ENCODE assay signal across 15 mouse cellular contexts in the genomic region with DNA sequence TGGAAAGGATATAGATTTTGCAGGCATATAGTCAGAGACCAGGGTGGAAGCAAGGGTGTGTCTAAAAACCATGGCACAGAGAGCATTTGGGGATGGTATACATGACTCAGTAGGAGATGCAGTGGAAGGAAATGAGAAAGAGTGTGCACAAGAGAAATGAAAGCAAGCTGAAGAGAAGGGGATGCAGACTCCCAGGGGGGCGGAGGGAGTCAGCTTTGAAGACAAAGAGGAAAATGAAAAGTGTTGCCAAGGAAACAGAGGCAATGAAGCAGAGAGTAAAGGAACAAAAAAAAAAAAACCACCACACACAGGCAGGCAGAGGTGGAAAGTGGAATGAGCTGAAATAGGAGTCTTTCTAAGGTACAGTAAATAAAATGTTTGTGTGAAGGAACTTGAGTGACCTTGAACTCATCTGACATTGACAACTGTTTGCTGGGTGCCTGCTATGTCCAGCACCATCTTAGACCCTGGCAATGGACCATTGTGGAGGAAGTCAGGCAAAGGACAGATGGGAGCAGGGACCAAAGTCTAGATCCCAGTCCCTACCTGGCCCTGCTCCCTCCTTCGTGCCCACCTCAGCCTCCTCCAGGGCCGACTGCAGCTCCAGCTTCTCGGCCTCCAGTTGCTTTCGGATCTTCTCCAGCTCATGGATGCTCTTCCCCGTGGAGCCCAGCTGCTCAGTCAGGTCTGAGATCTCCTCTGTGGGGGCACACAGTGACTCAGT. TPM values are rescaled to one million over a fixed set of nuclear protein-coding genes. Genes with fewer than 3 reads are reported as not detected.
DNase-seq lines count a peak whose midpoint lies in the region; ATAC-seq lines count a peak whose summit lies in the region.
"Had no signal": no experiment of that assay in that cellular context is flagged by ENCODE, and none has a peak within 500 bp of the region (broad histone marks: within the 10 kb centered on the region; RNA-seq: fewer than 3 reads in every experiment).

No protein-coding gene starts in this region.

- H3K27me3 ChIP-seq in midbrain, embryonic 13.5 days, result 0 out of 2 replicates have a peak, but pooled peaks cover 2% of the 10 kb centered on the region
- H3K27me3 ChIP-seq: neural tube, embryonic 12.5 days had no signal

- WGBS in midbrain, embryonic 13.5 days, result 70% methylated on average over 6 of the region's 6 CpGs

- no peak overlapping the region for H3K4me2 ChIP-seq in midbrain, embryonic 13.5 days (replicated peaks)
- H3K4me2 ChIP-seq: embryonic facial prominence, embryonic 13.5 days; limb, embryonic 13.5 days; neural tube, embryonic 12.5 days had no signal

- no peaks in the 10 kb centered on the region for H3K9me3 ChIP-seq in midbrain, embryonic 13.5 days
- H3K9me3 ChIP-seq: embryonic facial prominence, embryonic 13.5 days; limb, embryonic 13.5 days; neural tube, embryonic 12.5 days had no signal

- no peaks in the 10 kb centered on the region for H3K36me3 ChIP-seq in midbrain, embryonic 13.5 days
- H3K36me3 ChIP-seq: embryonic facial prominence, embryonic 13.5 days; limb, embryonic 13.5 days; neural tube, embryonic 12.5 days had no signal

- peaks cover 12% of the 10 kb centered on the region for H3K4me1 ChIP-seq in midbrain, embryonic 13.5 days (replicated peaks)
- H3K4me1 ChIP-seq: embryonic facial prominence, embryonic 13.5 days; limb, embryonic 13.5 days had no signal

- peak; percentile 37 for DNase-seq in embryo, embryonic 11 days
- DNase-seq in embryo, embryonic 9.5 days (ENCODE audit: extremely low spot score), result no peak
- peak; percentile 37 for DNase-seq in right cerebral cortex, adult 18-20 months
- DNase-seq in right cerebral cortex, postnatal 25 days, result no peak
- peak; percentile 74 for DNase-seq in telencephalon, adult 2 months (ENCODE audit: low read depth, low spot score)
- DNase-seq in thymus, adult 18-20 months, result no peak
- DNase-seq in thymus, postnatal 14 days, result no peak
- DNase-seq: kidney, postnatal 36 days had no signal

- peak; percentile 25; the same call in 1 of the 2 replicates for ATAC-seq in midbrain, embryonic 13.5 days
- ATAC-seq: lung, postnatal 0 days had no signal

- H3K27ac ChIP-seq in midbrain, embryonic 13.5 days, result peak overlapping the region; percentile 80
- H3K27ac ChIP-seq: embryonic facial prominence, embryonic 13.5 days; limb, embryonic 13.5 days; neural tube, embryonic 12.5 days had no signal

- H3K4me3 ChIP-seq in midbrain, embryonic 13.5 days (replicated peaks), result no peak overlapping the region
- H3K4me3 ChIP-seq: embryonic facial prominence, embryonic 13.5 days; limb, embryonic 13.5 days; neural tube, embryonic 12.5 days had no signal

- no peak overlapping the region for H3K9ac ChIP-seq in midbrain, embryonic 13.5 days (replicated peaks)
- H3K9ac ChIP-seq: embryonic facial prominence, embryonic 13.5 days; limb, embryonic 13.5 days; neural tube, embryonic 12.5 days had no signal

RNA-seq across cellular contexts. Expression of gene Gm17428, which starts 2.5 kb away (rescaled TPM):
- polyA plus RNA-seq in midbrain, embryonic 13.5 days (2015; fragmentation: Nextera tagmentation; extraction: Ambion mirVana), result not detected in 2 replicates
- polyA plus RNA-seq: embryonic facial prominence, embryonic 13.5 days; gonadal fat pad, adult 2 months; limb, embryonic 13.5 days; lung, postnatal 0 days; neural tube, embryonic 12.5 days; stomach, embryonic 14.5 days had no signal

RNA-seq across cellular contexts. Expression of gene Myh6, which starts 7.5 kb away (rescaled TPM):
- 0.75 and 1.3 TPM in 2 replicates for polyA plus RNA-seq in midbrain, embryonic 13.5 days (2015; fragmentation: Nextera tagmentation; extraction: Ambion mirVana)
- polyA plus RNA-seq: gonadal fat pad, adult 2 months had no signal

RNA-seq across cellular contexts. Expression of gene Myh7, which starts 20.2 kb away (rescaled TPM):
- polyA plus RNA-seq in midbrain, embryonic 13.5 days (2015; fragmentation: Nextera tagmentation; extraction: Ambion mirVana), result 4.6 and 5.3 TPM in 2 replicates

RNA-seq across cellular contexts. Expression of gene Cmtm5, which starts 38.2 kb away (rescaled TPM):
- 1.9 and 2.0 TPM in 2 replicates for polyA plus RNA-seq in midbrain, embryonic 13.5 days (2015; fragmentation: Nextera tagmentation; extraction: Ambion mirVana)

RNA-seq across cellular contexts. Expression of gene Ngdn, which starts 41.0 kb away (rescaled TPM):
- 60.4 and 62.7 TPM in 2 replicates for polyA plus RNA-seq in midbrain, embryonic 13.5 days (2015; fragmentation: Nextera tagmentation; extraction: Ambion mirVana)

Comparison
In these comparisons a context has a peak if more than half of its experiments do, and no peak if none do; other contexts are left out.
1. DNase-seq: peak in embryo, embryonic 11 days (single experiment), right cerebral cortex, adult 18-20 months (single experiment) and telencephalon, adult 2 months (single experiment); none in embryo, embryonic 9.5 days (single experiment), right cerebral cortex, postnatal 25 days (single experiment), thymus, adult 18-20 months (0 of 2) and thymus, postnatal 14 days (single experiment).